Mouse (Mus musculus) stomach, postnatal 0 days (tissue): Measurements from ENCODE around the gene Sipa1l1. TPM values are rescaled to one million over a fixed set of nuclear protein-coding genes. Genes with fewer than 3 reads are reported as not detected.

ENCODE experiments used
- ATAC-seq: fragments of 200-750 bp; cut with Nextera tagmentation; 2 replicates; pipeline ENCODE4 v1.8.0; 2017; ENCODE audit not compliant: low FRiP score, low TSS enrichment
- DNase-seq: peaks from one replicate; pipeline ENCODE4 v3.0.0-alpha.2; 2016; ENCODE audit warnings: low spot score
- H3K27ac ChIP-seq: fragments of 300-500 bp; sonication (generic); replicated peaks from 2 replicates; pipeline ENCODE4 v1.5.1; 2014; ENCODE audit warnings: mild to moderate bottlenecking, control low read depth
- H3K27me3 ChIP-seq: fragments of 300-500 bp; sonication (generic); 2 replicates; pipeline ENCODE4 v1.6.1; 2014; ENCODE audit warnings: low read length; ENCODE audit not compliant: control insufficient read depth, insufficient read depth
- H3K36me3 ChIP-seq: fragments of 300-500 bp; sonication (generic); 2 replicates; pipeline ENCODE4 v1.6.1; 2014; ENCODE audit warnings: low read length, mixed read lengths; ENCODE audit not compliant: control insufficient read depth, insufficient read depth
- H3K4me1 ChIP-seq: fragments of 300-500 bp; sonication (generic); replicated peaks from 2 replicates; pipeline ENCODE4 v1.6.1; 2014; ENCODE audit warnings: antibody characterized with exemption; ENCODE audit not compliant: control insufficient read depth, insufficient read depth
- H3K4me2 ChIP-seq: fragments of 300-500 bp; sonication (generic); replicated peaks from 2 replicates; pipeline ENCODE4 v1.6.1; 2014; ENCODE audit warnings: low read depth, mild to moderate bottlenecking, control low read depth, moderate library complexity
- H3K4me3 ChIP-seq: fragments of 300-500 bp; sonication (generic); 2 replicates; pipeline ENCODE4 v1.5.1; 2014; ENCODE audit warnings: low read depth, low read length, control low read depth
- H3K9ac ChIP-seq: fragments of 300-500 bp; sonication (generic); 2 replicates; pipeline ENCODE4 v1.6.1; 2014; ENCODE audit warnings: mild to moderate bottlenecking, low read length, control low read depth, mixed read lengths
- H3K9me3 ChIP-seq: fragments of 300-500 bp; sonication (generic); 2 replicates; pipeline ENCODE4 v1.6.1; 2016; ENCODE audit warnings: low read length; ENCODE audit not compliant: control insufficient read depth
- CTCF ChIP-seq: IDR thresholded peaks from 2 replicates; pipeline ENCODE4 v1.5.1; 2016; ENCODE audit warnings: antibody characterized with exemption, low read depth, mild to moderate bottlenecking, moderate library complexity
- EP300 ChIP-seq: optimal IDR thresholded peaks from 2 replicates; pipeline ENCODE3; 2016; ENCODE audit warnings: antibody characterized with exemption
- WGBS: fragments of 180-500 bp; shearing (Covaris S2); extraction: QIAGEN DNeasy Blood & Tissue Kit; methylation state at CpG from one replicate; pipeline ENCODE4 v1.1.7; 2014; 5-methylcytosine and 5-hydroxymethylcytosine counted together
- polyA plus RNA-seq: library from polyadenylated mRNA; unstranded; fragments of >200 nt; fragmentation: Nextera tagmentation; extraction: Ambion mirVana; gene quantifications from 2 replicates; pipeline ENCODE4 v1.2.1, GENCODE M21; 2015

Gene Sipa1l1
- polyA plus RNA-seq, 1 experiment from 2014 or later = 9.2 TPM

GRCm38 (mm10) chr12:82304140-82304539 is 135.0 kb downstream of the Sipa1l1 start:
- no peak overlapping the region for H3K4me3 ChIP-seq
- no peak for ATAC-seq
- H3K9ac ChIP-seq = no peak overlapping the region
- H3K4me2 ChIP-seq = no peak overlapping the region
- H3K27me3 ChIP-seq = no peaks in the 10 kb centered on the region
- H3K27ac ChIP-seq = no peak overlapping the region
- H3K36me3 ChIP-seq = no peaks in the 10 kb centered on the region
- TF ChIP-seq EP300 = no peak
- no peak for TF ChIP-seq CTCF
- no peak for DNase-seq
- H3K9me3 ChIP-seq = no peaks in the 10 kb centered on the region
- 50% methylated on average over 2 of the region's 2 CpGs for WGBS
- no peaks in the 10 kb centered on the region for H3K4me1 ChIP-seq

GRCm38 (mm10) chr12:82306035-82306434 is 136.9 kb downstream of the Sipa1l1 start:
- no peak overlapping the region for H3K27ac ChIP-seq
- no peaks in the 10 kb centered on the region for H3K4me1 ChIP-seq
- WGBS = 75% methylated on average over 4 of the region's 4 CpGs
- H3K4me3 ChIP-seq = no peak overlapping the region
- TF ChIP-seq CTCF (no peak), EP300 (no peak)
- H3K4me2 ChIP-seq = no peak overlapping the region
- H3K36me3 ChIP-seq = no peaks in the 10 kb centered on the region
- no peaks in the 10 kb centered on the region for H3K9me3 ChIP-seq
- DNase-seq (no peak), ATAC-seq (no peak)
- H3K27me3 ChIP-seq = no peaks in the 10 kb centered on the region
- no peak overlapping the region for H3K9ac ChIP-seq

DNA sequence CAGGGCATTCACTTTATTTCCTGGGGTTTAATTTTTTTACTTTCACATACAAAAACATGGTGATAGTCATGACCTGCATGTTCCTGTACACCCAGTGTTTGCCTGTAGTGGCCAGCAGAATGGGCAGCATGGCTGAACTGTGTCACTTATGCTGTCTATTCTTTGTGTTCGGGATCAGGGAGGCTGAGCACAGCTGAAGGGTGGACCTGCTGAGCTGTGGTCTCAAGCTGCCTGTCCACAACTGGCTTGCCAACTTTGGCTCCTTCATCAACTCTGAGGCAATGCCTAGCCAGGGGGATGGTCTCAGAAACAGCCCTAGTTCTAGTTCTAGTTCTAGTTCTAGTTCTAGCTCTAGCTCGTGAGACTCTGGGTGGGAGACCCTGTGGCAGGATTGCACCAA is 142.5 kb downstream of the Sipa1l1 start:
- Histone ChIP-seq H3K27me3 (no peaks in the 10 kb centered on the region), H3K9ac (no peak overlapping the region), H3K9me3 (no peaks in the 10 kb centered on the region), H3K4me3 (no peak overlapping the region), H3K36me3 (no peaks in the 10 kb centered on the region), H3K4me2 (0 out of 2 replicates have a peak overlapping the region, but pooled peaks have one; percentile 5), H3K27ac (0 out of 2 replicates have a peak overlapping the region, but pooled peaks have one; percentile 24), H3K4me1 (no peaks in the 10 kb centered on the region)
- DNase-seq = no peak
- 81% methylated on average over 2 of the region's 2 CpGs for WGBS
- ATAC-seq = no peak
- TF ChIP-seq CTCF (no peak), EP300 (no peak)

GRCm38 (mm10) chr12:82312091-82312820 is 143.1 kb downstream of the Sipa1l1 start:
- ATAC-seq = no peak

GRCm38 (mm10) chr12:82313091-82313490 is 144.0 kb downstream of the Sipa1l1 start:
- ATAC-seq (no peak), DNase-seq (no peak)
- no peak overlapping the region for H3K27ac ChIP-seq
- no peak overlapping the region for H3K4me3 ChIP-seq
- H3K4me1 ChIP-seq = no peaks in the 10 kb centered on the region
- no peaks in the 10 kb centered on the region for H3K27me3 ChIP-seq
- WGBS = 84% methylated on average over 3 of the region's 3 CpGs
- TF ChIP-seq CTCF (no peak), EP300 (no peak)
- H3K9me3 ChIP-seq = no peaks in the 10 kb centered on the region
- H3K36me3 ChIP-seq = no peaks in the 10 kb centered on the region
- no peak overlapping the region for H3K4me2 ChIP-seq
- no peak overlapping the region for H3K9ac ChIP-seq

More at GRCm38 (mm10) chr12:82312091-82312820, 143.1 kb downstream of the Sipa1l1 start:
- 61% methylated on average over 17 of the region's 17 CpGs for WGBS
- H3K27ac ChIP-seq = 0 out of 2 replicates have a peak overlapping the region, but pooled peaks have one; percentile 24
- no peak for DNase-seq
- no peaks in the 10 kb centered on the region for H3K36me3 ChIP-seq
- no peak overlapping the region for H3K9ac ChIP-seq
- no peak for TF ChIP-seq CTCF
- no peak for TF ChIP-seq EP300
- H3K27me3 ChIP-seq = no peaks in the 10 kb centered on the region
- no peaks in the 10 kb centered on the region for H3K4me1 ChIP-seq
- 0 out of 2 replicates have a peak overlapping the region, but pooled peaks have one; percentile 5 for H3K4me2 ChIP-seq
- H3K4me3 ChIP-seq = no peak overlapping the region
- no peaks in the 10 kb centered on the region for H3K9me3 ChIP-seq

GRCm38 (mm10) chr12:82319436-82320131 is 150.5 kb downstream of the Sipa1l1 start:
- H3K27me3 ChIP-seq = no peaks in the 10 kb centered on the region
- H3K4me3 ChIP-seq = no peak overlapping the region
- H3K27ac ChIP-seq = no peak overlapping the region
- no peaks in the 10 kb centered on the region for H3K4me1 ChIP-seq
- no peak for TF ChIP-seq EP300
- no peak for TF ChIP-seq CTCF
- WGBS = 66% methylated on average over 7 of the region's 7 CpGs
- H3K9me3 ChIP-seq = no peaks in the 10 kb centered on the region
- no peak overlapping the region for H3K9ac ChIP-seq
- no peak overlapping the region for H3K4me2 ChIP-seq
- no peak for DNase-seq
- H3K36me3 ChIP-seq = no peaks in the 10 kb centered on the region
- ATAC-seq = no peak
